Mouse (Mus musculus) stomach, postnatal 0 days (tissue): ENCODE measurements at regions not wholly inside any gene's neighbourhood (a gene's known extent, or its start where the extent isn't known, plus 50 kb on each side); places are given as distances from the start of the nearest gene placed in this dataset.

Experiments used
- ATAC-seq: fragments of 200-750 bp; cut with Nextera tagmentation; 2 replicates; pipeline ENCODE4 v1.8.0; 2017; ENCODE audit not compliant: low FRiP score, low TSS enrichment
- DNase-seq: peaks from one replicate; pipeline ENCODE4 v3.0.0-alpha.2; 2016; ENCODE audit warnings: low spot score
- H3K27ac ChIP-seq: fragments of 300-500 bp; sonication (generic); replicated peaks from 2 replicates; pipeline ENCODE4 v1.5.1; 2014; ENCODE audit warnings: mild to moderate bottlenecking, control low read depth
- H3K27me3 ChIP-seq: fragments of 300-500 bp; sonication (generic); 2 replicates; pipeline ENCODE4 v1.6.1; 2014; ENCODE audit warnings: low read length; ENCODE audit not compliant: control insufficient read depth, insufficient read depth
- H3K36me3 ChIP-seq: fragments of 300-500 bp; sonication (generic); 2 replicates; pipeline ENCODE4 v1.6.1; 2014; ENCODE audit warnings: low read length, mixed read lengths; ENCODE audit not compliant: control insufficient read depth, insufficient read depth
- H3K4me1 ChIP-seq: fragments of 300-500 bp; sonication (generic); replicated peaks from 2 replicates; pipeline ENCODE4 v1.6.1; 2014; ENCODE audit warnings: antibody characterized with exemption; ENCODE audit not compliant: control insufficient read depth, insufficient read depth
- H3K4me2 ChIP-seq: fragments of 300-500 bp; sonication (generic); replicated peaks from 2 replicates; pipeline ENCODE4 v1.6.1; 2014; ENCODE audit warnings: low read depth, mild to moderate bottlenecking, control low read depth, moderate library complexity
- H3K4me3 ChIP-seq: fragments of 300-500 bp; sonication (generic); 2 replicates; pipeline ENCODE4 v1.5.1; 2014; ENCODE audit warnings: low read depth, low read length, control low read depth
- H3K9ac ChIP-seq: fragments of 300-500 bp; sonication (generic); 2 replicates; pipeline ENCODE4 v1.6.1; 2014; ENCODE audit warnings: mild to moderate bottlenecking, low read length, control low read depth, mixed read lengths
- H3K9me3 ChIP-seq: fragments of 300-500 bp; sonication (generic); 2 replicates; pipeline ENCODE4 v1.6.1; 2016; ENCODE audit warnings: low read length; ENCODE audit not compliant: control insufficient read depth
- CTCF ChIP-seq: IDR thresholded peaks from 2 replicates; pipeline ENCODE4 v1.5.1; 2016; ENCODE audit warnings: antibody characterized with exemption, low read depth, mild to moderate bottlenecking, moderate library complexity
- EP300 ChIP-seq: optimal IDR thresholded peaks from 2 replicates; pipeline ENCODE3; 2016; ENCODE audit warnings: antibody characterized with exemption
- WGBS: fragments of 180-500 bp; shearing (Covaris S2); extraction: QIAGEN DNeasy Blood & Tissue Kit; methylation state at CpG from one replicate; pipeline ENCODE4 v1.1.7; 2014; 5-methylcytosine and 5-hydroxymethylcytosine counted together

GRCm38 (mm10) chr14:64531221-64531949, 427.3 kb downstream of the Prss52 start:
- H3K36me3 ChIP-seq = no peaks in the 10 kb centered on the region
- no peak for TF ChIP-seq CTCF
- TF ChIP-seq EP300 = no peak
- H3K27me3 ChIP-seq = no peaks in the 10 kb centered on the region
- no peak for ATAC-seq
- WGBS = 59% methylated on average over 7 of the region's 7 CpGs
- H3K4me3 ChIP-seq = no peak overlapping the region
- no peak overlapping the region for H3K9ac ChIP-seq
- H3K9me3 ChIP-seq = no peaks in the 10 kb centered on the region
- H3K4me1 ChIP-seq = no peaks in the 10 kb centered on the region
- no peak for DNase-seq
- no peak overlapping the region for H3K4me2 ChIP-seq
- H3K27ac ChIP-seq = no peak overlapping the region

- H3K4me2 ChIP-seq = no peak overlapping the region
- no peaks in the 10 kb centered on the region for H3K27me3 ChIP-seq
- DNase-seq (no peak), ATAC-seq (no peak)
- no peaks in the 10 kb centered on the region for H3K9me3 ChIP-seq
- 88% methylated on average over 5 of the region's 5 CpGs for WGBS
- no peak for TF ChIP-seq CTCF
- no peak for TF ChIP-seq EP300
- H3K4me3 ChIP-seq = no peak overlapping the region
- no peaks in the 10 kb centered on the region for H3K4me1 ChIP-seq
- no peaks in the 10 kb centered on the region for H3K36me3 ChIP-seq
- H3K27ac ChIP-seq = no peak overlapping the region
- no peak overlapping the region for H3K9ac ChIP-seq
Observed at GRCm38 (mm10) chr14:64532351-64532750, 428.3 kb downstream of the Prss52 start.

GRCm38 (mm10) chr14:64533591-64534151, 429.6 kb downstream of the Prss52 start:
- ATAC-seq (no peak), DNase-seq (no peak)
- Histone ChIP-seq H3K9me3 (no peaks in the 10 kb centered on the region), H3K27ac (no peak overlapping the region), H3K4me3 (no peak overlapping the region), H3K4me1 (no peaks in the 10 kb centered on the region), H3K36me3 (no peaks in the 10 kb centered on the region), H3K4me2 (no peak overlapping the region), H3K9ac (no peak overlapping the region), H3K27me3 (no peaks in the 10 kb centered on the region)
- WGBS = 47% methylated on average over 7 of the region's 7 CpGs
- TF ChIP-seq EP300 (no peak), CTCF (no peak)

GRCm38 (mm10) chr14:64534194-64534593, 430.1 kb downstream of the Prss52 start:
- ATAC-seq (no peak), DNase-seq (no peak)
- TF ChIP-seq CTCF (no peak), EP300 (no peak)
- H3K36me3 ChIP-seq = no peaks in the 10 kb centered on the region
- no peak overlapping the region for H3K9ac ChIP-seq
- H3K9me3 ChIP-seq = no peaks in the 10 kb centered on the region
- H3K27me3 ChIP-seq = no peaks in the 10 kb centered on the region
- no peaks in the 10 kb centered on the region for H3K4me1 ChIP-seq
- 38% methylated on average over 4 of the region's 4 CpGs for WGBS
- no peak overlapping the region for H3K4me3 ChIP-seq
- no peak overlapping the region for H3K27ac ChIP-seq
- no peak overlapping the region for H3K4me2 ChIP-seq

GRCm38 (mm10) chr14:64539436-64539835, 435.4 kb downstream of the Prss52 start:
- Histone ChIP-seq H3K4me2 (no peak overlapping the region), H3K27ac (no peak overlapping the region), H3K36me3 (no peaks in the 10 kb centered on the region), H3K27me3 (no peaks in the 10 kb centered on the region), H3K9ac (no peak overlapping the region), H3K4me1 (no peaks in the 10 kb centered on the region), H3K4me3 (no peak overlapping the region), H3K9me3 (no peaks in the 10 kb centered on the region)
- DNase-seq (no peak), ATAC-seq (no peak)
- 54% methylated on average over 2 of the region's 2 CpGs for WGBS
- TF ChIP-seq CTCF (peak; percentile 61), EP300 (no peak)

- ATAC-seq (no peak), DNase-seq (no peak)
- H3K36me3 ChIP-seq = no peaks in the 10 kb centered on the region
- H3K9ac ChIP-seq = no peak overlapping the region
- no peak overlapping the region for H3K4me3 ChIP-seq
- WGBS = 72% methylated on average over 3 of the region's 3 CpGs
- H3K4me1 ChIP-seq = no peaks in the 10 kb centered on the region
- H3K27me3 ChIP-seq = no peaks in the 10 kb centered on the region
- no peaks in the 10 kb centered on the region for H3K9me3 ChIP-seq
- no peak overlapping the region for H3K27ac ChIP-seq
- no peak for TF ChIP-seq CTCF
- no peak overlapping the region for H3K4me2 ChIP-seq
Observed at GRCm38 (mm10) chr14:64545056-64545455, 441.0 kb downstream of the Prss52 start.
